In the genomic region with DNA sequence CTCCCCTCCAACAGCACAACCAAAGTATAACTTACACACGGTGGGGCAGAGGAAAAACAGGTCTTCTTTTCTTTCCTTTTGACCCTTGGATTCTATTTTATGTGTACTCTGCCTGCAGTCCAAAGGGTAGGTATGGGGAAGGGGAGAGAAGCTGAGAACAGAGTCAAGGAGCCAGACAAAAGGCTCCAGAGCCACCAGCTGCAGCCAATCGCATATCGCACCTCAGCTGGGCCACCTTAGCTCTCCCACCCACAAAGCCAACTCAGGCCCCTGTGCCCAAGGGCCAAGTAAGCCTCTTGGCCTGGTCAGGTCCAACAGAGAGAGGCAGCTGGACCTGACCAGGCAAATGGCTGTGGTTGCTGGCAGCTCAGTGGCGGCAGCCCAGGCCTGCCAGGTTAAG, we compare ENCODE assay signal across 10 mouse cellular contexts. TPM values are rescaled to one million over a fixed set of nuclear protein-coding genes. Genes with fewer than 3 reads are reported as not detected.
DNase-seq lines count a peak whose midpoint lies in the region; ATAC-seq lines count a peak whose summit lies in the region.
"Had no signal": no experiment of that assay in that cellular context is flagged by ENCODE, and none has a peak within 500 bp of the region (broad histone marks: within the 10 kb centered on the region; RNA-seq: fewer than 3 reads in every experiment).

No protein-coding gene starts in this region.

- 26% methylated on average over 4 of the region's 4 CpGs for WGBS in hindbrain, embryonic 10.5 days
- 34% methylated on average over 4 of the region's 4 CpGs for WGBS in hindbrain, embryonic 16.5 days
- WGBS in midbrain, embryonic 12.5 days: 19% methylated on average over 4 of the region's 4 CpGs
- 31% methylated on average over 4 of the region's 4 CpGs for WGBS in midbrain, embryonic 16.5 days
- WGBS in kidney, embryonic 16.5 days: 33% methylated on average over 4 of the region's 4 CpGs

- H3K4me2 ChIP-seq in hindbrain, embryonic 16.5 days (ENCODE audit: low read length): no peak overlapping the region
- H3K4me2 ChIP-seq in midbrain, embryonic 12.5 days (replicated peaks): no peak overlapping the region
- H3K4me2 ChIP-seq in midbrain, embryonic 16.5 days (ENCODE audit: low read length): no peak overlapping the region
- H3K4me2 ChIP-seq in kidney, embryonic 16.5 days (replicated peaks; ENCODE audit: low read depth, low read length): 0 out of 2 replicates have a peak overlapping the region, but pooled peaks have one; percentile 11

- H3K9ac ChIP-seq in hindbrain, embryonic 16.5 days (ENCODE audit: low read depth, low read length): no peak overlapping the region
- 0 out of 2 replicates have a peak overlapping the region, but pooled peaks have one; percentile 11 for H3K9ac ChIP-seq in midbrain, embryonic 12.5 days (replicated peaks)
- H3K9ac ChIP-seq in midbrain, embryonic 16.5 days (ENCODE audit: low read depth, low read length): no peak overlapping the region
- peak overlapping the region; percentile 38 for H3K9ac ChIP-seq in kidney, embryonic 16.5 days (replicated peaks; ENCODE audit: low read length)

- H3K9me3 ChIP-seq in hindbrain, embryonic 10.5 days: no peaks in the 10 kb centered on the region
- no peaks in the 10 kb centered on the region for H3K9me3 ChIP-seq in hindbrain, embryonic 16.5 days (ENCODE audit: control insufficient read depth, low read length)
- H3K9me3 ChIP-seq in midbrain, embryonic 12.5 days: no peaks in the 10 kb centered on the region
- no peaks in the 10 kb centered on the region for H3K9me3 ChIP-seq in midbrain, embryonic 16.5 days (replicated peaks; ENCODE audit: control insufficient read depth, low read length, poor library complexity, severe bottlenecking)
- no peaks in the 10 kb centered on the region for H3K9me3 ChIP-seq in kidney, embryonic 16.5 days (ENCODE audit: low read length)

- no peak overlapping the region for H3K4me3 ChIP-seq in hindbrain, embryonic 10.5 days
- no peak overlapping the region for H3K4me3 ChIP-seq in hindbrain, embryonic 16.5 days (ENCODE audit: low read length)
- H3K4me3 ChIP-seq in midbrain, embryonic 12.5 days: no peak overlapping the region
- H3K4me3 ChIP-seq in midbrain, embryonic 16.5 days (ENCODE audit: low read depth, low read length): no peak overlapping the region
- no peak overlapping the region for H3K4me3 ChIP-seq in kidney, embryonic 16.5 days (ENCODE audit: low read length)

- H3K4me1 ChIP-seq in hindbrain, embryonic 10.5 days (replicated peaks): peaks cover 45% of the 10 kb centered on the region
- H3K4me1 ChIP-seq in hindbrain, embryonic 16.5 days (ENCODE audit: control insufficient read depth, insufficient read depth, low read depth, low read length): no peaks in the 10 kb centered on the region
- peaks cover 9% of the 10 kb centered on the region; the same call in 1 of the 2 replicates for H3K4me1 ChIP-seq in midbrain, embryonic 12.5 days
- H3K4me1 ChIP-seq in midbrain, embryonic 16.5 days (ENCODE audit: control insufficient read depth, insufficient read depth, low read length): peaks cover 2% of the 10 kb centered on the region; the same call in 1 of the 2 replicates
- peaks cover 31% of the 10 kb centered on the region for H3K4me1 ChIP-seq in kidney, embryonic 16.5 days (ENCODE audit: insufficient read depth, low read length)

- ATAC-seq in hindbrain, embryonic 16.5 days: no peak
- ATAC-seq in midbrain, embryonic 12.5 days (ENCODE audit: low FRiP score, low read depth): peak; percentile 34; the same call in 1 of the 2 replicates
- ATAC-seq in midbrain, embryonic 16.5 days: no peak
- peak; percentile 61 for ATAC-seq in kidney, embryonic 16.5 days (ENCODE audit: low FRiP score, low TSS enrichment)
- no peak for ATAC-seq in frontal cortex, adult (ENCODE audit: low TSS enrichment)
- ATAC-seq: inflammation-experienced regulatory T-cells, adult 6 months had no signal

- no peak for DNase-seq in hindbrain, embryonic 10.5 days (ENCODE audit: low spot score)
- DNase-seq in cerebellum, postnatal 36 days: no peak
- no peak for DNase-seq in spleen, postnatal 14 days (ENCODE audit: low spot score in 2 of 2)
- DNase-seq: cerebellum, adult 8-10 months had no signal

- H3K27me3 ChIP-seq in hindbrain, embryonic 10.5 days (ENCODE audit: insufficient read depth, poor library complexity, severe bottlenecking): peaks cover 10% of the 10 kb centered on the region; the same call in 1 of the 2 replicates
- H3K27me3 ChIP-seq in hindbrain, embryonic 16.5 days (replicated peaks; ENCODE audit: control insufficient read depth, insufficient read depth, low read length): no peaks in the 10 kb centered on the region
- peaks cover 46% of the 10 kb centered on the region for H3K27me3 ChIP-seq in midbrain, embryonic 12.5 days
- no peaks in the 10 kb centered on the region for H3K27me3 ChIP-seq in midbrain, embryonic 16.5 days (ENCODE audit: control insufficient read depth, insufficient read depth, low read depth, low read length)
- H3K27me3 ChIP-seq in kidney, embryonic 16.5 days (ENCODE audit: insufficient read depth, low read length): no peaks in the 10 kb centered on the region

- peaks cover 9% of the 10 kb centered on the region for H3K36me3 ChIP-seq in hindbrain, embryonic 10.5 days
- H3K36me3 ChIP-seq in hindbrain, embryonic 16.5 days (ENCODE audit: control insufficient read depth, insufficient read depth, low read length): no peaks in the 10 kb centered on the region
- no peaks in the 10 kb centered on the region for H3K36me3 ChIP-seq in midbrain, embryonic 12.5 days
- H3K36me3 ChIP-seq in midbrain, embryonic 16.5 days (ENCODE audit: control insufficient read depth, insufficient read depth, low read length): no peaks in the 10 kb centered on the region
- 0 out of 2 replicates have a peak, but pooled peaks cover 2% of the 10 kb centered on the region for H3K36me3 ChIP-seq in kidney, embryonic 16.5 days (ENCODE audit: insufficient read depth, low read length)

- H3K27ac ChIP-seq in hindbrain, embryonic 10.5 days: peak overlapping the region; percentile 77
- H3K27ac ChIP-seq in hindbrain, embryonic 16.5 days (ENCODE audit: low read depth, low read length): no peak overlapping the region
- H3K27ac ChIP-seq in midbrain, embryonic 12.5 days (replicated peaks): no peak overlapping the region
- no peak overlapping the region for H3K27ac ChIP-seq in midbrain, embryonic 16.5 days (ENCODE audit: low read length)
- H3K27ac ChIP-seq in kidney, embryonic 16.5 days (ENCODE audit: low read length): peak overlapping the region; percentile 94

RNA-seq across cellular contexts. Expression of gene Vangl1, which starts 52.0 kb away (rescaled TPM):
- polyA plus RNA-seq in hindbrain, embryonic 10.5 days (2016; fragmentation: Nextera tagmentation; extraction: Ambion mirVana): 13.9 and 14.7 TPM in 2 replicates
- 7.9 and 14.0 TPM in 2 replicates for polyA plus RNA-seq in hindbrain, embryonic 16.5 days (2015; fragmentation: Nextera tagmentation; extraction: Ambion mirVana)
- 8.9 and 9.0 TPM in 2 replicates for polyA plus RNA-seq in midbrain, embryonic 12.5 days (2016; fragmentation: Nextera tagmentation; extraction: Ambion mirVana)
- 8.9 and 10.3 TPM in 2 replicates for polyA plus RNA-seq in midbrain, embryonic 16.5 days (2015; fragmentation: Nextera tagmentation; extraction: Ambion mirVana)
- polyA plus RNA-seq in kidney, embryonic 16.5 days (2015; fragmentation: Nextera tagmentation; extraction: Ambion mirVana): 21.1 and 21.7 TPM in 2 replicates

Comparison
In these comparisons a context has a peak if more than half of its experiments do, and no peak if none do; other contexts are left out.
1. H3K27ac ChIP-seq: peak in hindbrain, embryonic 10.5 days (single experiment) and kidney, embryonic 16.5 days (single experiment); none in hindbrain, embryonic 16.5 days (single experiment), midbrain, embryonic 12.5 days (single experiment) and midbrain, embryonic 16.5 days (single experiment).
2. ATAC-seq: peak in midbrain, embryonic 12.5 days (single experiment) and kidney, embryonic 16.5 days (single experiment); none in hindbrain, embryonic 16.5 days (single experiment), midbrain, embryonic 16.5 days (single experiment) and frontal cortex, adult (single experiment).
3. H3K9ac ChIP-seq: peak in midbrain, embryonic 12.5 days (single experiment) and kidney, embryonic 16.5 days (single experiment); none in hindbrain, embryonic 16.5 days (single experiment) and midbrain, embryonic 16.5 days (single experiment).